In genomic region chr12:11391244-11391949, GRCm38 (mm10) we compare ENCODE assay signal across 8 mouse cellular contexts. TPM values are rescaled to one million over a fixed set of nuclear protein-coding genes. Genes with fewer than 3 reads are reported as not detected.
DNase-seq lines count a peak whose midpoint lies in the region; ATAC-seq and TF ChIP-seq lines count a peak whose summit lies in the region.

No protein-coding gene starts in this region.

- TF ChIP-seq CTCF in forebrain, postnatal 0 days (IDR thresholded peaks at IDR 0.05; ENCODE audit: low read depth): no peak
- no peak for TF ChIP-seq CTCF in lung, postnatal 0 days (IDR thresholded peaks at IDR 0.05)

- 47% methylated on average over 7 of the region's 7 CpGs for WGBS in forebrain, postnatal 0 days
- 70% methylated on average over 7 of the region's 7 CpGs for WGBS in forebrain, embryonic 11.5 days
- 60% methylated on average over 7 of the region's 7 CpGs for WGBS in hindbrain, embryonic 14.5 days
- 33% methylated on average over 7 of the region's 7 CpGs for WGBS in lung, postnatal 0 days

- H3K27me3 ChIP-seq in forebrain, postnatal 0 days (ENCODE audit: insufficient read depth, low read length): no peaks in the 10 kb centered on the region
- no peaks in the 10 kb centered on the region for H3K27me3 ChIP-seq in forebrain, embryonic 11.5 days (ENCODE audit: control insufficient read depth, insufficient read depth, low read length)
- H3K27me3 ChIP-seq in hindbrain, embryonic 14.5 days (ENCODE audit: control insufficient read depth, insufficient read depth, low read length): no peaks in the 10 kb centered on the region
- no peaks in the 10 kb centered on the region for H3K27me3 ChIP-seq in lung, postnatal 0 days (replicated peaks; ENCODE audit: insufficient read depth, low read length)

- H3K4me3 ChIP-seq in forebrain, postnatal 0 days (ENCODE audit: low read depth, low read length): no peak overlapping the region
- no peak overlapping the region for H3K4me3 ChIP-seq in forebrain, embryonic 11.5 days (ENCODE audit: low read depth, low read length)
- H3K4me3 ChIP-seq in hindbrain, embryonic 14.5 days (replicated peaks; ENCODE audit: low read length): no peak overlapping the region
- H3K4me3 ChIP-seq in lung, postnatal 0 days (ENCODE audit: low read depth, low read length): no peak overlapping the region

- no peaks in the 10 kb centered on the region for H3K36me3 ChIP-seq in forebrain, postnatal 0 days (ENCODE audit: insufficient read depth)
- H3K36me3 ChIP-seq in forebrain, embryonic 11.5 days (ENCODE audit: control insufficient read depth, insufficient read depth, low read length): no peaks in the 10 kb centered on the region
- H3K36me3 ChIP-seq in hindbrain, embryonic 14.5 days (replicated peaks; ENCODE audit: control insufficient read depth, insufficient read depth): no peaks in the 10 kb centered on the region
- no peaks in the 10 kb centered on the region for H3K36me3 ChIP-seq in lung, postnatal 0 days (ENCODE audit: insufficient read depth, low read length)

- H3K9me3 ChIP-seq in forebrain, postnatal 0 days (ENCODE audit: low read length): no peaks in the 10 kb centered on the region
- H3K9me3 ChIP-seq in forebrain, embryonic 11.5 days (ENCODE audit: control insufficient read depth, low read length): no peaks in the 10 kb centered on the region
- no peaks in the 10 kb centered on the region for H3K9me3 ChIP-seq in hindbrain, embryonic 14.5 days (ENCODE audit: control insufficient read depth, low read length)
- no peaks in the 10 kb centered on the region for H3K9me3 ChIP-seq in lung, postnatal 0 days (ENCODE audit: low read length)

- H3K9ac ChIP-seq in forebrain, postnatal 0 days: no peak overlapping the region
- no peak overlapping the region for H3K9ac ChIP-seq in forebrain, embryonic 11.5 days (ENCODE audit: low read length)
- H3K9ac ChIP-seq in hindbrain, embryonic 14.5 days: no peak overlapping the region
- no peak overlapping the region for H3K9ac ChIP-seq in lung, postnatal 0 days (replicated peaks; ENCODE audit: low read depth)

- ATAC-seq in forebrain, postnatal 0 days: peak; percentile 47; the same call in 1 of the 2 replicates
- ATAC-seq in forebrain, embryonic 11.5 days (replicated peaks; ENCODE audit: low FRiP score): no peak
- peak; percentile 83 for ATAC-seq in hindbrain, embryonic 14.5 days (ENCODE audit: low FRiP score)
- ATAC-seq in lung, postnatal 0 days: peak; percentile 37

- no peak for TF ChIP-seq EP300 in lung, postnatal 0 days (IDR thresholded peaks at IDR 0.05)

- peak; percentile 8 for DNase-seq in forebrain, postnatal 0 days
- no peak for DNase-seq in forebrain, embryonic 11.5 days (ENCODE audit: low spot score)
- peak; percentile 53 for DNase-seq in 3134 (ENCODE audit: extremely low read depth, insufficient read length, low spot score)
- DNase-seq in cerebellum, postnatal 10 days: peak; percentile 82 to 87
- DNase-seq in hindbrain, embryonic 14.5 days (ENCODE audit: low spot score): peak; percentile 70
- DNase-seq in lung, postnatal 0 days (ENCODE audit: low spot score): peak; percentile 46
- no peak for DNase-seq in layer of hippocampus, adult 8-10 months (ENCODE audit: low spot score in 2 of 2)
- DNase-seq in thymus, postnatal 10 days (ENCODE audit: low spot score in 2 of 2): no peak

- no peak overlapping the region for H3K4me2 ChIP-seq in forebrain, postnatal 0 days (ENCODE audit: low read depth)
- H3K4me2 ChIP-seq in forebrain, embryonic 11.5 days (ENCODE audit: low read depth, low read length, severe bottlenecking): no peak overlapping the region
- no peak overlapping the region for H3K4me2 ChIP-seq in hindbrain, embryonic 14.5 days (replicated peaks)
- no peak overlapping the region for H3K4me2 ChIP-seq in lung, postnatal 0 days (replicated peaks; ENCODE audit: low read depth, low read length)

- no peak overlapping the region for H3K27ac ChIP-seq in forebrain, postnatal 0 days (ENCODE audit: low read depth, low read length)
- H3K27ac ChIP-seq in forebrain, embryonic 11.5 days (ENCODE audit: low read depth, low read length): no peak overlapping the region
- no peak overlapping the region for H3K27ac ChIP-seq in hindbrain, embryonic 14.5 days
- H3K27ac ChIP-seq in lung, postnatal 0 days (ENCODE audit: low read length): peak overlapping the region; percentile 32; the same call in 1 of the 2 replicates

- no peaks in the 10 kb centered on the region for H3K4me1 ChIP-seq in forebrain, postnatal 0 days (ENCODE audit: insufficient read depth)
- H3K4me1 ChIP-seq in forebrain, embryonic 11.5 days (replicated peaks; ENCODE audit: control insufficient read depth, insufficient read depth, low read length): no peaks in the 10 kb centered on the region
- no peaks in the 10 kb centered on the region for H3K4me1 ChIP-seq in hindbrain, embryonic 14.5 days (replicated peaks; ENCODE audit: control insufficient read depth, insufficient read depth, low read length)
- no peaks in the 10 kb centered on the region for H3K4me1 ChIP-seq in lung, postnatal 0 days (ENCODE audit: insufficient read depth, low read depth, low read length)

RNA-seq across cellular contexts. Expression of gene Vsnl1, which starts 45.0 kb away (rescaled TPM):
- 125 and 133 TPM in 2 replicates for total RNA-seq in forebrain, postnatal 0 days (2014; rRNA removed)
- polyA plus RNA-seq in forebrain, postnatal 0 days (2015; fragmentation: Nextera tagmentation; extraction: Ambion mirVana): 74.2 and 119 TPM in 2 replicates
- 0.51 and 0.99 TPM in 2 replicates for polyA plus RNA-seq in forebrain, embryonic 11.5 days (2014; fragmentation: Nextera tagmentation; extraction: Ambion mirVana)
- 120 and 152 TPM in 2 replicates for polyA plus RNA-seq in hindbrain, embryonic 14.5 days (2014; fragmentation: Nextera tagmentation; extraction: Ambion mirVana)
- polyA plus RNA-seq in lung, postnatal 0 days (2015; fragmentation: Nextera tagmentation; extraction: Ambion mirVana): 8.3 and 8.6 TPM in 2 replicates
- total RNA-seq in layer of hippocampus, adult 8-10 months (2022): 100 to 1,000 TPM; 407 to 453 (median 425) TPM

Comparison
In these comparisons a context has a peak if more than half of its experiments do, and no peak if none do; other contexts are left out.
1. DNase-seq: peak in forebrain, postnatal 0 days (single experiment), 3134 (single experiment), cerebellum, postnatal 10 days (2 of 2), hindbrain, embryonic 14.5 days (single experiment) and lung, postnatal 0 days (single experiment); none in forebrain, embryonic 11.5 days (single experiment), layer of hippocampus, adult 8-10 months (0 of 2) and thymus, postnatal 10 days (0 of 2).